Mouse (Mus musculus): ENCODE results near the gene Iqch. TPM values are rescaled to one million over a fixed set of nuclear protein-coding genes. Genes with fewer than 3 reads are reported as not detected.

The Iqch gene
- total RNA-seq, 2 experiments from 2014 or later = not detected

- no peak for ATAC-seq (replicated peaks; ENCODE audit: low FRiP score, poor library complexity, severe bottlenecking)
These were observed 91.3 kb downstream of the Iqch start for GRCm38 (mm10) chr9:63511034-63511433.

- no peak for ATAC-seq (replicated peaks; ENCODE audit: low FRiP score, poor library complexity, severe bottlenecking)
These were observed 95.2 kb downstream of the Iqch start for GRCm38 (mm10) chr9:63507110-63507509.

- ATAC-seq (replicated peaks; ENCODE audit: low FRiP score, poor library complexity, severe bottlenecking) = no peak
These were observed 98.4 kb downstream of the Iqch start for GRCm38 (mm10) chr9:63503890-63504289.

GRCm38 (mm10) chr9:63501516-63501915 is 100.8 kb downstream of the Iqch start:
- no peak for ATAC-seq (replicated peaks; ENCODE audit: low FRiP score, poor library complexity, severe bottlenecking)

GRCm38 (mm10) chr9:63499912-63500311 is 102.4 kb downstream of the Iqch start:
- ATAC-seq (replicated peaks; ENCODE audit: low FRiP score, poor library complexity, severe bottlenecking) = no peak

GRCm38 (mm10) chr9:63495786-63496185 is 106.5 kb downstream of the Iqch start:
- no peak for ATAC-seq (replicated peaks; ENCODE audit: low FRiP score, poor library complexity, severe bottlenecking)

- no peak for ATAC-seq (replicated peaks; ENCODE audit: low FRiP score, poor library complexity, severe bottlenecking)
These were observed 108.5 kb downstream of the Iqch start for GRCm38 (mm10) chr9:63493746-63494145.

- ATAC-seq (replicated peaks; ENCODE audit: low FRiP score, poor library complexity, severe bottlenecking) = no peak
These were observed 110.0 kb downstream of the Iqch start for GRCm38 (mm10) chr9:63492291-63492690.

- no peak for ATAC-seq (replicated peaks; ENCODE audit: low FRiP score, poor library complexity, severe bottlenecking)
These were observed 111.6 kb downstream of the Iqch start for GRCm38 (mm10) chr9:63490521-63491307.

- ATAC-seq (replicated peaks; ENCODE audit: low FRiP score, poor library complexity, severe bottlenecking) = no peak
These were observed 113.1 kb downstream of the Iqch start for GRCm38 (mm10) chr9:63489156-63489555.

GRCm38 (mm10) chr9:63465561-63465960 is 136.7 kb downstream of the Iqch start:
- ATAC-seq (replicated peaks; ENCODE audit: low FRiP score, poor library complexity, severe bottlenecking) = no peak

- peak; percentile 42; the same call in 1 of the 2 replicates for ATAC-seq (replicated peaks; ENCODE audit: low FRiP score, poor library complexity, severe bottlenecking)
These were observed 140.0 kb downstream of the Iqch start for GRCm38 (mm10) chr9:63462296-63462695.

GRCm38 (mm10) chr9:63456401-63456800 is 145.9 kb downstream of the Iqch start:
- no peak for ATAC-seq (replicated peaks; ENCODE audit: low FRiP score, poor library complexity, severe bottlenecking)

GRCm38 (mm10) chr9:63454341-63454740 is 148.0 kb downstream of the Iqch start:
- no peak for ATAC-seq (replicated peaks; ENCODE audit: low FRiP score, poor library complexity, severe bottlenecking)

- no peak for ATAC-seq (replicated peaks; ENCODE audit: low FRiP score, poor library complexity, severe bottlenecking)
These were observed 151.7 kb downstream of the Iqch start for GRCm38 (mm10) chr9:63450531-63451030.

GRCm38 (mm10) chr9:63443695-63444094 is 158.6 kb downstream of the Iqch start:
- no peak for ATAC-seq (replicated peaks; ENCODE audit: low FRiP score, poor library complexity, severe bottlenecking)

GRCm38 (mm10) chr9:63430652-63431051 is 171.6 kb downstream of the Iqch start:
- no peak for ATAC-seq (replicated peaks; ENCODE audit: low FRiP score, poor library complexity, severe bottlenecking)

- no peak for ATAC-seq (replicated peaks; ENCODE audit: low FRiP score, poor library complexity, severe bottlenecking)
These were observed 181.1 kb downstream of the Iqch start for GRCm38 (mm10) chr9:63421096-63421736.

- ATAC-seq (replicated peaks; ENCODE audit: low FRiP score, poor library complexity, severe bottlenecking) = no peak
These were observed 181.9 kb downstream of the Iqch start for GRCm38 (mm10) chr9:63420396-63420795.

- no peak for ATAC-seq (replicated peaks; ENCODE audit: low FRiP score, poor library complexity, severe bottlenecking)
These were observed 202.1 kb downstream of the Iqch start for GRCm38 (mm10) chr9:63400176-63400575.

- ATAC-seq (replicated peaks; ENCODE audit: low FRiP score, poor library complexity, severe bottlenecking) = peak; percentile 48
These were observed 202.9 kb downstream of the Iqch start for GRCm38 (mm10) chr9:63399463-63399815.
